Comparison of ENCODE assay signal across 16 mouse cellular contexts in genomic region chr3:100762895-100763294, GRCm38 (mm10).
"Had no signal": no experiment of that assay in that cellular context is flagged by ENCODE, and none has a peak within 500 bp of the region (broad histone marks: within the 10 kb centered on the region; RNA-seq: fewer than 3 reads in every experiment).

No protein-coding gene starts in this region.

- H3K27me3 ChIP-seq: neural tube, embryonic 12.5 days; neural tube, embryonic 13.5 days; neural tube, embryonic 15.5 days; stomach, embryonic 15.5 days had no signal

- H3K4me2 ChIP-seq: neural tube, embryonic 12.5 days; neural tube, embryonic 13.5 days; neural tube, embryonic 15.5 days; stomach, embryonic 15.5 days had no signal

- H3K4me1 ChIP-seq: neural tube, embryonic 12.5 days; neural tube, embryonic 13.5 days; neural tube, embryonic 15.5 days; stomach, embryonic 15.5 days had no signal

- H3K9me3 ChIP-seq: neural tube, embryonic 12.5 days; neural tube, embryonic 13.5 days; neural tube, embryonic 15.5 days; stomach, embryonic 15.5 days had no signal

- DNase-seq: retina, postnatal 1 day; right cerebral cortex, adult 18-20 months; right cerebral cortex, postnatal 14 days; right cerebral cortex, postnatal 25 days; right cerebral cortex, postnatal 4 days; spleen, adult 18-20 months; thymus, adult 18-20 months; thymus, adult 2 months; thymus, postnatal 14 days; thymus, postnatal 25 days; thymus, postnatal 36 days; thymus, postnatal 4 days had no signal

- H3K27ac ChIP-seq: neural tube, embryonic 12.5 days; neural tube, embryonic 13.5 days; neural tube, embryonic 15.5 days; stomach, embryonic 15.5 days had no signal

- H3K9ac ChIP-seq: neural tube, embryonic 12.5 days; neural tube, embryonic 13.5 days; neural tube, embryonic 15.5 days; stomach, embryonic 15.5 days had no signal

- H3K36me3 ChIP-seq: neural tube, embryonic 12.5 days; neural tube, embryonic 13.5 days; neural tube, embryonic 15.5 days; stomach, embryonic 15.5 days had no signal

- H3K4me3 ChIP-seq: neural tube, embryonic 12.5 days; neural tube, embryonic 13.5 days; neural tube, embryonic 15.5 days; stomach, embryonic 15.5 days had no signal
